Mouse (Mus musculus) mesoderm, embryonic 11.5 days (tissue): ENCODE results near the gene Ddx55.

Experiments used
- DNase-seq: peaks from one replicate; pipeline ENCODE4 v3.0.0-alpha.2; 2012; ENCODE audit warnings: low read depth, low spot score

Gene Ddx55

GRCm38 (mm10) chr5:124552558-124553307 lies at the start of gene Ddx55:
Ddx55 (plus strand) TSS chr5:124552864.
- peak; percentile 94 for DNase-seq

GRCm38 (mm10) chr5:124503742-124504141 lies 48.9 kb upstream of the Ddx55 start:
- no peak for DNase-seq

GRCm38 (mm10) chr5:124505235-124505634 lies 47.4 kb upstream of the Ddx55 start:
- DNase-seq = no peak

- DNase-seq = no peak
Measured at GRCm38 (mm10) chr5:124506731-124507359, 45.8 kb upstream of the Ddx55 start.

GRCm38 (mm10) chr5:124509200-124509599 lies 43.5 kb upstream of the Ddx55 start:
- DNase-seq = no peak

GRCm38 (mm10) chr5:124509742-124510237 lies 42.9 kb upstream of the Ddx55 start:
- DNase-seq = no peak

- DNase-seq = no peak
Measured at GRCm38 (mm10) chr5:124510536-124511050, 42.1 kb upstream of the Ddx55 start.

GRCm38 (mm10) chr5:124515789-124516188 lies 36.9 kb upstream of the Ddx55 start:
- DNase-seq = no peak

- no peak for DNase-seq
Measured at GRCm38 (mm10) chr5:124518648-124519047, 34.0 kb upstream of the Ddx55 start.

- no peak for DNase-seq
Measured at GRCm38 (mm10) chr5:124521588-124521987, 31.1 kb upstream of the Ddx55 start.

GRCm38 (mm10) chr5:124523032-124523431 lies 29.6 kb upstream of the Ddx55 start:
- no peak for DNase-seq

GRCm38 (mm10) chr5:124524943-124525342 lies 27.7 kb upstream of the Ddx55 start:
- DNase-seq = no peak

GRCm38 (mm10) chr5:124528351-124528750 lies 24.3 kb upstream of the Ddx55 start:
- DNase-seq = no peak

- DNase-seq = no peak
Measured at GRCm38 (mm10) chr5:124528791-124529190, 23.9 kb upstream of the Ddx55 start.

- DNase-seq = no peak
Measured at GRCm38 (mm10) chr5:124529191-124529651, 23.4 kb upstream of the Ddx55 start.

GRCm38 (mm10) chr5:124529697-124530096 lies 23.0 kb upstream of the Ddx55 start:
- DNase-seq = no peak

GRCm38 (mm10) chr5:124530655-124531582 lies 21.7 kb upstream of the Ddx55 start, which contains the start of gene Rilpl1:
Rilpl1 (minus strand) TSS chr5:124531391.
- DNase-seq = peak; percentile 89

GRCm38 (mm10) chr5:124531583-124531930 lies 21.1 kb upstream of the Ddx55 start:
- DNase-seq = no peak

GRCm38 (mm10) chr5:124532451-124532850 lies 20.2 kb upstream of the Ddx55 start:
- no peak for DNase-seq

- no peak for DNase-seq
Measured at GRCm38 (mm10) chr5:124535016-124535415, 17.6 kb upstream of the Ddx55 start.

GRCm38 (mm10) chr5:124536776-124537175 lies 15.9 kb upstream of the Ddx55 start:
- no peak for DNase-seq
